Mouse (Mus musculus) testis, postnatal 10 days (tissue): ENCODE measurements around the gene Capn8.
A peak's percentile ranks its signal among the peaks of the same experiment; 100 is the strongest.

ENCODE experiments used
- DNase-seq: peaks from one replicate; pipeline ENCODE4 v3.0.0; 2021; ENCODE audit warnings: low spot score

Gene Capn8

GRCm38 (mm10) chr1:182564408-182565120 is at the start of gene Capn8:
Gene Capn8, plus strand, starts transcription at chr1:182565007.
- DNase-seq, result no peak

GRCm38 (mm10) chr1:182516758-182517676 is 47.8 kb upstream of the Capn8 start, which contains the start of gene Capn2:
Gene Capn2, minus strand, starts transcription at chr1:182517608.
- DNase-seq, result peak; percentile 89

- no peak for DNase-seq
Observed at GRCm38 (mm10) chr1:182517677-182518011, 47.2 kb upstream of the Capn8 start.

GRCm38 (mm10) chr1:182518143-182518680 is 46.6 kb upstream of the Capn8 start:
- DNase-seq, result no peak

GRCm38 (mm10) chr1:182518811-182519210 is 46.0 kb upstream of the Capn8 start:
- no peak for DNase-seq

GRCm38 (mm10) chr1:182519341-182519740 is 45.5 kb upstream of the Capn8 start:
- DNase-seq, result no peak

GRCm38 (mm10) chr1:182520091-182520937 is 44.5 kb upstream of the Capn8 start:
- DNase-seq, result peak; percentile 64

GRCm38 (mm10) chr1:182520938-182521500 is 43.8 kb upstream of the Capn8 start:
- no peak for DNase-seq

- DNase-seq, result no peak
Observed at GRCm38 (mm10) chr1:182522961-182523360, 41.8 kb upstream of the Capn8 start.

- DNase-seq, result no peak
Observed at GRCm38 (mm10) chr1:182523692-182524091, 41.1 kb upstream of the Capn8 start.

- DNase-seq, result no peak
Observed at GRCm38 (mm10) chr1:182525601-182526000, 39.2 kb upstream of the Capn8 start.

GRCm38 (mm10) chr1:182527261-182527766 is 37.5 kb upstream of the Capn8 start:
- no peak for DNase-seq

GRCm38 (mm10) chr1:182527921-182528858 is 36.6 kb upstream of the Capn8 start:
- no peak for DNase-seq

GRCm38 (mm10) chr1:182533583-182533982 is 31.2 kb upstream of the Capn8 start:
- DNase-seq, result no peak

GRCm38 (mm10) chr1:182535080-182535481 is 29.7 kb upstream of the Capn8 start:
- DNase-seq, result no peak

- DNase-seq, result peak; percentile 63
Observed at GRCm38 (mm10) chr1:182539023-182539940, 25.5 kb upstream of the Capn8 start.

GRCm38 (mm10) chr1:182542110-182542509 is 22.7 kb upstream of the Capn8 start:
- no peak for DNase-seq

- DNase-seq, result no peak
Observed at GRCm38 (mm10) chr1:182543136-182543535, 21.7 kb upstream of the Capn8 start.

GRCm38 (mm10) chr1:182543906-182544305 is 20.9 kb upstream of the Capn8 start:
- no peak for DNase-seq
